Mouse (Mus musculus) gastrocnemius, postnatal 4 days (tissue): ENCODE results near the gene Pdzd2. TPM values are rescaled to one million over a fixed set of nuclear protein-coding genes. Genes with fewer than 3 reads are reported as not detected.

Experiments used
- DNase-seq, 2 experiments: peaks; one replicate each; pipeline ENCODE4 v3.0.0; 2021 to 2022; ENCODE audit warnings: low spot score in 2 of 2, mixed read lengths in 2 of 2
- total RNA-seq, 2 experiments: library from RNA; stranded (reverse); gene quantifications; 2 replicates each; pipeline ENCODE4 v1.2.3; 2021

The Pdzd2 gene
- total RNA-seq, 2 experiments from 2014 or later: 50.8 to 58.0 TPM

DNA sequence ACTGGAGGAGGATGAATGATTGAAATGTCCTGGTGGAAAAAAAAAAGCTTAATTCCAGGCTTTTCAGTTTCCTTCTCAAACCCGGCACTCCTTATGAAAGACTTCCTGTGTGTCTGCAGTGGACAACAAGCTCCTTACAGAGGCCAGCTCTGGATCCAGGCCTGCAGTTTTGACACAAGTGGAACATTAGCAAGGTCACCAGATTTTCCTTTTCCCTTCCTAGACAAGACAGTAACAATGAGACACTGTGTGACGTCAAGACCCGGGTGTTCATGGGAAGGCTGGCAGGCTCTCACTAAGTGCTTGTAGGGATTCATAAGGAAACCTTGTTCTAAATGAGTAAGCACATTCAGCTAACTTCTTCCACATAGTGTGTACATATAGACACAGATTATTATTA, 248.8 kb downstream of the Pdzd2 start:
- DNase-seq: peak in 1 of 2 experiments; percentile 14

DNA sequence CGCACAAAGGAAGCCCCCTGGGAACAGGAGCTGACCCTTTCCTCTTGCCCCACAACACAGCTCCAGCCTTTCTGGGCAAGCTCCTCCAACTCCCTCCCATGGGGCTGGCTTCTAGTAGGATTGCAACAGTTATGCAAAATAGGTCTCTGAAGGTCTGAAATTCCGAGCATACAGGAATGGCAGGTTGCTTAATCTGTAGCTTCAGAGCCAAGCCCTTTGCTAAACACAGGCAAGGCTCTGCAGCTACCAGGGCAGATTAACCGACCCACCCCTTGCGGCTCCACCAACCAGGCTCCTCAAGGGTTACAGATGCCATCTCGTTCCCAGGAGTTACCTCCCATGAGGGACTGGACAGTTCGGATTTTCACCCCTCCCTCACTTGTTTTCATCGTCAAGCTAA, 249.2 kb downstream of the Pdzd2 start:
- DNase-seq: peak in 1 of 2 experiments; percentile 26

GRCm38 (mm10) chr15:12488316-12488715, 251.4 kb downstream of the Pdzd2 start:
- DNase-seq: no peak

DNA sequence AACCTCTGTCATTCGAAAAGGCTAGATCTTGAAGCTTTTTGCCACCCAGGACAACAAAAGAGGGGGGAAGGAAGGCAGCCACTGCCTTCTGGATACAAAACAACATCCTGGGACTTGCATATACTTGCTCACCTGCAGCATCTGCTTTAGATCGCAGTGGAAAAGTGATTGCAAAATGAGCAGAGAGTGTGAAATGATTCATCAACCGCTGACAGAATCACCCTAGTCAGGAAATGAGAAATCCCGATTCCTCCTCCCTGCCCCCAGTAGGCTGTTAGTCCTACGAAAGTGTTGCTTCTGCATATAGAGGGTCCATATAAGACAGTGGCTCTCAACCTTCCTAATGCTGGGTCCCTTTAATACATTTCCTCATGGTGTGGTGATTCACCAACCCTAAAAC, 258.5 kb downstream of the Pdzd2 start:
- DNase-seq: no peak

DNA sequence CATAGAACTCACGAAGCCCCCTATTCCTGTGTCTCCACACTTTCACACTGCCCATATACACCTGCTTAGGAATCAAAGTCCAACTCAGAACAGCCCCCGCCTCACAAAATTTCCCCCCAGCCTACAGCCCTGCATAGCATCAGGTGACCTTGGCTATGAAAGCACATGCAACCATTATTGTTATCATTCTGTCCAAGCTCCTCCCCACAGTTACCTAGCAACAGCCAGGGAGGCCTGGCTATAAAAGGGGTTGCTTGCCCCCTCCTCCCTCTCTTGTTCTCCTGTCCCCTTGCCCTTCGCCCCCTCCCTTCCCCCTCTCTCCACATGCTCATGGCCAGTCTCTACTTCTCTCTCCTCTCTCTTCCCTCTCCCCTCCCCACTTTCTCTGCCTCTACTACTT, 259.4 kb downstream of the Pdzd2 start:
- DNase-seq: no peak

DNA sequence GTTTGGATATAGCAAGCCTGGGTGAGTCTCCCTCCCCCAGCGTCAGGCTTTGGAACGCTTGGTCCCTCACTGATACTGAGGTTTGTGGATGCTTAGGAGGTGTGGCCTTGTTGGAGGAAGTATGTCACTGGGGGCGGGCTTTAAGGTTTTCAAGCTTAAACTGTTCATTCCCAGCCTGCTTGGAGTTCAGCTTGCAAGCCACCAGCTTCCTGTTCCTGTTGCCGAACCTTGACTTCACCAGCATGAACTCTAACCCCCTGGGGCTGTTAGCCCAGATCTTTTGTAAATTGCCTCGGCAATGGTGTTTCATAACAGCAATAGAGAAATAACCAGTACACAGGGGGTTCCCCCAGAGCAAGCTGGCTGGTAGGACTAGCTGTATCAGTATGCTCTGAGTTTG, 260.4 kb downstream of the Pdzd2 start:
- no peak for DNase-seq

DNA sequence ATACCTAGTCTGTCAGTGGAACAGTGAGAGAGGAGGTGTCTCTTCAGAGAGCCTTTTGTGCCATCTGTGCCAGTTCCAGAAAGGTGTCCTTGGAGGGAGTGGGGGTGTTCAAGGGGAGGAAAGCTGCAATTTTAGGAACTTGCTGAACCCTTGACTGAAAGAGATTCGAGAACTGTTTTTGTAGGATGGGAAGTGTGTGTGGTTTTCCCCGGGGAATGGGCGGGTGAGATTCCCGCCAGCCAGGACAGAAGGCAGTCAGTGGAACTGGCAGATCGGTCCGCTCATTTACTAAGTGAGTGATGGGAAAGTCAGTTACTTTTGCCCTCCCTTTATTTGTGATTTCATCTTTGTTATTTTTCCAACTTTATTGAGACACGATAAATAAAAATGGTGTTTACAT, 266.1 kb downstream of the Pdzd2 start:
- DNase-seq: no peak

DNA sequence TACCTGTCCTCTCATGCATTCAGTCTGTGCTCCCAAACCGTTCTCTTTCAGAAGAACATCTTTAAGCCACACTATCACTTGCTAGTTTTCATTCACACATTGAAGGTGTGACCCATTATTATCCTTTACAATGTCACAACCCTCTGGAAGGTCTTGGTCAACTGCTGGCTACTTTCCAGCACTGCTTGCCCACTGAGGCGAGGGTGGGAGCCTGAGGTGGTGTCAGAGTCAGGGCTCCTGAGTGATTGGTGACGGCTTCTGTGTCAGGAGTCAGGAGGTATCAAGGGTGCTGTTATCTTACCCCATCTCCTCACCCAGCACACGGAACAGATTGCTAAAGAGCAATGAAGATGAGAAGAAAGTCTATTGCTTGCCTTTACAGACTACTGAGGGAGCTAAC, 267.1 kb downstream of the Pdzd2 start:
- DNase-seq: no peak

GRCm38 (mm10) chr15:12470900-12471838, 268.6 kb downstream of the Pdzd2 start:
- no peak for DNase-seq

DNA sequence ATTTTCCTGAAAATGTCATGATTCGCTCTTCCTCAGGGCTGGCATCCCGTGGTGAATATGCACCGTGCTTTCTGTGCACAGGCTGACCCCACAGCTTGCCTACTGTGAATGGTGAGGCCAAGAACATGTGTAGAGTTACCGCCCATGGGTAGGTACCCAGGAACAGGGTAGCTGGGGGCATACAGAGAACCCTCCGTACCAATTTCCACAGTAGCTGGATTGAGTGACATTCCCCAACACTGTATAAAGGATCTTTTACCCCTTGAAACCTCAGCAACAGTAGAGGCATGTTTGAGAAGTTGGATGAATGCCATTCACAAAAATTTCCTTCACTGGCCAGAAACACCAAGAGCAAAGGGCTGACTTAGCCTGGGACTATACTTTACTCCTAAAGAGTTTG, 271.1 kb downstream of the Pdzd2 start:
- DNase-seq: no peak

DNA sequence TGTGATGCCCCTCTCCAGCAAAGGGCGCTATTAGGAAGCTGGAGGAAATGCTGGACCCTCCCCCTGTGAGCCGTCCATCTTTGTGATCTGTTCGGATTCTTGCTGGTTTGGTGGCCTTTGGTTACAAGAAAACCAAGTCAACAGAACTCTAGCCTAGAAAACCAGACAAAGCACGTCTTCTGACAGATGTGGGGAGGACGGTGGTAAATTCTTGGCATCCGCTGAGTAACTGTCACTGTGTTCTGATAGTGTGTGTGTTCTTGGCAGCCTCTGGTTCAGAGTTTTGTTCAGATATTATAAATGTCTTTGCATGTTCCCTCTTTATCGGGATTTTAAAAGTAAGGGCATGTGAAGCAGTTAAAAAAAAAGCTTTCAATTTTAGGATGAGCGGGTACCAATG, 274.0 kb downstream of the Pdzd2 start:
- no peak for DNase-seq

GRCm38 (mm10) chr15:12456808-12457207, 282.9 kb downstream of the Pdzd2 start:
- no peak for DNase-seq

DNA sequence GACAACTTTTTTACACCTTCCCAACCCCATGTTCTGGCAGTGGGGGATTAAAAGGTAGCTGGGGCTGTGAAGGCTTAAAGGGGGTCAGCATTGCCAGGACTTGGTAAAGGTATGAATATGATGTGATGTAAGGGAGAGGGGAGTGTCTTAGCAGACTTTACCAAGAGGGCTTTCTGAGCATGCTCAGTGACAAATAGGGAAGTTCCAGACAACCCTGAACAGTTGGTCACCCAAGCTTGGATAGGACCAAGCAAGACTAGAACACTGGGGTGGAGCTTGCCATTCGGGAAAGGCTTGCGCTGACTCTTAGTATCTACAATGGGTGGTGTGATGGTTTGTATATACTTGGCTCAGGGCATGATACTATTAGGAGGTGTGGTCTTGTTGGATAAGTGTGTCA, 286.4 kb downstream of the Pdzd2 start:
- DNase-seq: no peak

GRCm38 (mm10) chr15:12452141-12452995, 287.4 kb downstream of the Pdzd2 start:
- no peak for DNase-seq

GRCm38 (mm10) chr15:12451448-12451847, 288.3 kb downstream of the Pdzd2 start:
- DNase-seq: no peak

DNA sequence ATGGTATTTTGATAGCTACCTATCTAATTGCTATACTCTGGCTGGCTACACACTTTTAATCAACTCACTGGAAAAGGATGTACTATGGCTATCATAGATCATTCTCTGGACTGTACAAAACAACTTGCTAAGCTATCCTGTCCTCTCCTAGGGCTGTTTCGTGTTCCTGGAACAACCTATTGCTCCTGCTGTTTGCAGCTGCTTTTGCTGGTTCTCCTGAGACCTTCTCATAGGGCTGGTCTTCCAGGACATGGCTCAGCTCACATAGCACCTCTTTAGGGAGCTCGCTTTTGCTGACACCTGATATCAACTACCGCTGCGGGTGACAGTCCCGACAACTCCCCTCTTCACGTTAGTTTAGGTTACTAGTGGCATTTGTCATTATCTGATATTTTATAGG, 288.9 kb downstream of the Pdzd2 start:
- DNase-seq: no peak

DNA sequence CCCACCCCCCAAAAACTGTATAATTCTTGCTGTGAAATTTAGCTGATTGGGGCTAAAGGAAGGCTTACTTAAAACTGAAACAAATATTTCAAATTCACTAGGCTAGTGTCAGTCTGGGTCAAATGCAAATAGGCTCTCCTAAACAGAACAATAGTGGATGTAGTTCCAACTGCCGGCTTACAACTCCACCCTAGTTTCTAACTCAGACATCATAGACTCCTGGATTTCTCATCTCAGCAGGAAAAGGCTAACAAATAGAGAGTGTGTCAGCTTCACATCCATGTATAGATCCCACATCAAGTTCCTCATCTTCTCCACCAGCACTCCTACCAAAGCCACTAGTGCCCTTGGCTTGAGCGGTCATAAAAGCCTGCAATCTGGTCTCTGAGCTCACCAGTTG, 290.4 kb downstream of the Pdzd2 start:
- DNase-seq: no peak

DNA sequence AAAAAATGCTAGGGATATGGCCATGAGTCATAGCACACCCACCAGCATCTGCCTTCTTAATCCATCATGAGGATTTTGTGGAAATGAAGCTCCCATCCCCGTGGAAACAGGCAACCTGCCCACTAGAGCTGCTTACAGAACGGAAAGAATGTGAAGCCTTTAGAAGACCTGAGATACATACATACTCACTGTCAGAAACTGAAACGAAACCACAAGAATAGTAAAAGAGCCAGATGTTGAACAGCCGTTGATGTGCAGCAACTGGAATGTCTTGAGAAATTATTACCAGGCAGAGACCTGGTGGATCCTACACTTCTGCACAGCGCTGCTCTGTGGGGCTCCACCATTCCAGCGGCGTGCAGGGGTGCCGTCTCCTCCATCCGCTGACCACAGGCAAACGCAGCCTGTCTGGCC, 292.7 kb downstream of the Pdzd2 start:
- DNase-seq: peak in 1 of 2 experiments; percentile 43

- no peak for DNase-seq
These were observed 295.2 kb downstream of the Pdzd2 start for GRCm38 (mm10) chr15:12444551-12444950.

GRCm38 (mm10) chr15:12439351-12439751, 300.4 kb downstream of the Pdzd2 start:
- DNase-seq: no peak

GRCm38 (mm10) chr15:12438691-12439090, 301.0 kb downstream of the Pdzd2 start:
- no peak for DNase-seq

- DNase-seq: no peak
These were observed 301.6 kb downstream of the Pdzd2 start for GRCm38 (mm10) chr15:12438081-12438480.
